Mouse (Mus musculus): Measurements from ENCODE around the gene Mcm6. TPM values are rescaled to one million over a fixed set of nuclear protein-coding genes. Genes with fewer than 3 reads are reported as not detected.

The Mcm6 gene
- polyA plus RNA-seq (2016; fragmentation: Nextera tagmentation; extraction: Ambion mirVana), result 233 and 248 TPM in 2 replicates

GRCm38 (mm10) chr1:128359554-128360376, at the start of gene Mcm6:
Mcm6 (minus strand) TSS chr1:128359664.
- Histone ChIP-seq H3K9me3 (no peaks in the 10 kb centered on the region), H3K36me3 (peaks cover 48% of the 10 kb centered on the region), H3K27ac (peak within 1 kb of the TSS; percentile 97), H3K27me3 (ENCODE audit: insufficient read depth, poor library complexity, severe bottlenecking) (no peaks in the 10 kb centered on the region), H3K4me1 (peaks cover 17% of the 10 kb centered on the region), H3K4me3 (peak within 1 kb of the TSS; percentile 92)
- DNase-seq (ENCODE audit: low spot score), result peak; percentile 98
- 2% methylated on average over 38 of the region's 38 CpGs for WGBS

- no peak for DNase-seq (ENCODE audit: low spot score)
- 67% methylated on average over 1 of the region's 1 CpGs for WGBS
- Histone ChIP-seq H3K36me3 (peaks cover 43% of the 10 kb centered on the region), H3K27ac (no peak overlapping the region), H3K9me3 (no peaks in the 10 kb centered on the region), H3K4me3 (no peak overlapping the region), H3K27me3 (ENCODE audit: insufficient read depth, poor library complexity, severe bottlenecking) (no peaks in the 10 kb centered on the region), H3K4me1 (no peaks in the 10 kb centered on the region)
These were observed 47.4 kb upstream of the Mcm6 start for GRCm38 (mm10) chr1:128406846-128407245.

GRCm38 (mm10) chr1:128405675-128406074, 46.2 kb upstream of the Mcm6 start:
- H3K4me1 ChIP-seq, result no peaks in the 10 kb centered on the region
- H3K27ac ChIP-seq, result no peak overlapping the region
- peaks cover 47% of the 10 kb centered on the region for H3K36me3 ChIP-seq
- WGBS, result 64% methylated on average over 1 of the region's 1 CpGs
- no peaks in the 10 kb centered on the region for H3K27me3 ChIP-seq (ENCODE audit: insufficient read depth, poor library complexity, severe bottlenecking)
- no peaks in the 10 kb centered on the region for H3K9me3 ChIP-seq
- DNase-seq (ENCODE audit: low spot score), result no peak
- no peak overlapping the region for H3K4me3 ChIP-seq

- Histone ChIP-seq H3K9me3 (no peaks in the 10 kb centered on the region), H3K4me1 (no peaks in the 10 kb centered on the region), H3K4me3 (no peak overlapping the region), H3K27me3 (ENCODE audit: insufficient read depth, poor library complexity, severe bottlenecking) (no peaks in the 10 kb centered on the region), H3K36me3 (peaks cover 47% of the 10 kb centered on the region), H3K27ac (no peak overlapping the region)
- DNase-seq (ENCODE audit: low spot score), result no peak
- 66% methylated on average over 2 of the region's 2 CpGs for WGBS
These were observed 45.6 kb upstream of the Mcm6 start for GRCm38 (mm10) chr1:128405041-128405481.

GRCm38 (mm10) chr1:128400926-128401325, 41.5 kb upstream of the Mcm6 start:
- H3K4me1 ChIP-seq, result no peaks in the 10 kb centered on the region
- DNase-seq (ENCODE audit: low spot score), result no peak
- no peak overlapping the region for H3K27ac ChIP-seq
- WGBS, result 72% methylated on average over 2 of the region's 2 CpGs
- peaks cover 67% of the 10 kb centered on the region for H3K36me3 ChIP-seq
- H3K4me3 ChIP-seq, result no peak overlapping the region
- H3K9me3 ChIP-seq, result no peaks in the 10 kb centered on the region
- H3K27me3 ChIP-seq (ENCODE audit: insufficient read depth, poor library complexity, severe bottlenecking), result no peaks in the 10 kb centered on the region

GRCm38 (mm10) chr1:128399941-128400915, 40.8 kb upstream of the Mcm6 start:
- DNase-seq (ENCODE audit: low spot score), result no peak
- Histone ChIP-seq H3K9me3 (no peaks in the 10 kb centered on the region), H3K27me3 (ENCODE audit: insufficient read depth, poor library complexity, severe bottlenecking) (no peaks in the 10 kb centered on the region), H3K4me3 (no peak overlapping the region), H3K27ac (no peak overlapping the region), H3K4me1 (no peaks in the 10 kb centered on the region), H3K36me3 (peaks cover 70% of the 10 kb centered on the region)
- 88% methylated on average over 5 of the region's 5 CpGs for WGBS

- Histone ChIP-seq H3K36me3 (peaks cover 67% of the 10 kb centered on the region), H3K4me1 (no peaks in the 10 kb centered on the region)
These were observed 39.4 kb upstream of the Mcm6 start for GRCm38 (mm10) chr1:128398738-128399445.

GRCm38 (mm10) chr1:128394657-128395056, 35.2 kb upstream of the Mcm6 start:
- Histone ChIP-seq H3K4me1 (no peaks in the 10 kb centered on the region), H3K27me3 (ENCODE audit: insufficient read depth, poor library complexity, severe bottlenecking) (no peaks in the 10 kb centered on the region), H3K27ac (no peak overlapping the region), H3K4me3 (no peak overlapping the region), H3K9me3 (no peaks in the 10 kb centered on the region), H3K36me3 (peaks cover 53% of the 10 kb centered on the region)
- DNase-seq (ENCODE audit: low spot score), result no peak
- WGBS, result 80% methylated on average over 3 of the region's 3 CpGs

More at GRCm38 (mm10) chr1:128398738-128399445, 39.4 kb upstream of the Mcm6 start:
- DNase-seq (ENCODE audit: low spot score), result no peak
- WGBS, result 95% methylated on average over 5 of the region's 5 CpGs
- no peak overlapping the region for H3K27ac ChIP-seq
- H3K4me3 ChIP-seq, result no peak overlapping the region
- no peaks in the 10 kb centered on the region for H3K9me3 ChIP-seq
- no peaks in the 10 kb centered on the region for H3K27me3 ChIP-seq (ENCODE audit: insufficient read depth, poor library complexity, severe bottlenecking)

GRCm38 (mm10) chr1:128392382-128392781, 32.9 kb upstream of the Mcm6 start:
- no peak for DNase-seq (ENCODE audit: low spot score)
- no peak overlapping the region for H3K4me3 ChIP-seq
- 84% methylated on average over 2 of the region's 2 CpGs for WGBS
- H3K9me3 ChIP-seq, result no peaks in the 10 kb centered on the region
- no peaks in the 10 kb centered on the region for H3K4me1 ChIP-seq
- no peak overlapping the region for H3K27ac ChIP-seq
- H3K27me3 ChIP-seq (ENCODE audit: insufficient read depth, poor library complexity, severe bottlenecking), result no peaks in the 10 kb centered on the region
- H3K36me3 ChIP-seq, result peaks cover 53% of the 10 kb centered on the region

GRCm38 (mm10) chr1:128386487-128386886, 27.0 kb upstream of the Mcm6 start:
- DNase-seq (ENCODE audit: low spot score), result no peak
- Histone ChIP-seq H3K4me1 (no peaks in the 10 kb centered on the region), H3K9me3 (no peaks in the 10 kb centered on the region), H3K27ac (no peak overlapping the region), H3K27me3 (ENCODE audit: insufficient read depth, poor library complexity, severe bottlenecking) (no peaks in the 10 kb centered on the region), H3K4me3 (no peak overlapping the region), H3K36me3 (peaks cover 64% of the 10 kb centered on the region)
- WGBS, result 90% methylated on average over 7 of the region's 7 CpGs

- WGBS, result 91% methylated on average over 4 of the region's 4 CpGs
- Histone ChIP-seq H3K4me3 (no peak overlapping the region), H3K27me3 (ENCODE audit: insufficient read depth, poor library complexity, severe bottlenecking) (no peaks in the 10 kb centered on the region), H3K36me3 (peaks cover 39% of the 10 kb centered on the region), H3K27ac (no peak overlapping the region), H3K9me3 (no peaks in the 10 kb centered on the region), H3K4me1 (no peaks in the 10 kb centered on the region)
- DNase-seq (ENCODE audit: low spot score), result no peak
These were observed 17.4 kb upstream of the Mcm6 start for GRCm38 (mm10) chr1:128376841-128377240.

- DNase-seq (ENCODE audit: low spot score), result no peak
- H3K36me3 ChIP-seq, result peaks cover 43% of the 10 kb centered on the region
- H3K4me3 ChIP-seq, result no peak overlapping the region
- WGBS, result 88% methylated on average over 7 of the region's 7 CpGs
- H3K4me1 ChIP-seq, result no peaks in the 10 kb centered on the region
- no peak overlapping the region for H3K27ac ChIP-seq
- H3K9me3 ChIP-seq, result no peaks in the 10 kb centered on the region
- no peaks in the 10 kb centered on the region for H3K27me3 ChIP-seq (ENCODE audit: insufficient read depth, poor library complexity, severe bottlenecking)
These were observed 12.8 kb upstream of the Mcm6 start for GRCm38 (mm10) chr1:128372143-128372860.

Measured in heart, embryonic 10.5 days (tissue).